Mouse (Mus musculus) adrenal gland, postnatal 4 days (tissue): ENCODE results near the gene Slc16a7. TPM values are rescaled to one million over a fixed set of nuclear protein-coding genes. Genes with fewer than 3 reads are reported as not detected.

ENCODE experiments used
- DNase-seq, 2 experiments: peaks; one replicate each; pipeline ENCODE4 v3.0.0; 2021 to 2022; ENCODE audit warnings: low spot score in 2 of 2, mixed read lengths in 2 of 2
- total RNA-seq, 2 experiments: library from RNA; stranded (reverse); gene quantifications; 2 replicates each; pipeline ENCODE4 v1.2.3; 2021

Slc16a7 gene
- total RNA-seq, 2 experiments from 2014 or later, result 12.1 to 14.2 TPM

- DNase-seq, result no peak
These were observed 201.7 kb downstream of the Slc16a7 start for GRCm38 (mm10) chr10:125187544-125187943.

GRCm38 (mm10) chr10:125185387-125185786, 203.9 kb downstream of the Slc16a7 start:
- no peak for DNase-seq

GRCm38 (mm10) chr10:125184146-125184545, 205.1 kb downstream of the Slc16a7 start:
- no peak for DNase-seq

- DNase-seq, result no peak
These were observed 206.7 kb downstream of the Slc16a7 start for GRCm38 (mm10) chr10:125182545-125182944.

GRCm38 (mm10) chr10:125177782-125178181, 211.5 kb downstream of the Slc16a7 start:
- DNase-seq, result no peak

- DNase-seq, result no peak
These were observed 214.1 kb downstream of the Slc16a7 start for GRCm38 (mm10) chr10:125175013-125175650.

- no peak for DNase-seq
These were observed 217.6 kb downstream of the Slc16a7 start for GRCm38 (mm10) chr10:125171625-125172024.

- no peak for DNase-seq
These were observed 218.1 kb downstream of the Slc16a7 start for GRCm38 (mm10) chr10:125171154-125171553.
